Comparison of ENCODE assay signal across 8 mouse cellular contexts in the genomic region with DNA sequence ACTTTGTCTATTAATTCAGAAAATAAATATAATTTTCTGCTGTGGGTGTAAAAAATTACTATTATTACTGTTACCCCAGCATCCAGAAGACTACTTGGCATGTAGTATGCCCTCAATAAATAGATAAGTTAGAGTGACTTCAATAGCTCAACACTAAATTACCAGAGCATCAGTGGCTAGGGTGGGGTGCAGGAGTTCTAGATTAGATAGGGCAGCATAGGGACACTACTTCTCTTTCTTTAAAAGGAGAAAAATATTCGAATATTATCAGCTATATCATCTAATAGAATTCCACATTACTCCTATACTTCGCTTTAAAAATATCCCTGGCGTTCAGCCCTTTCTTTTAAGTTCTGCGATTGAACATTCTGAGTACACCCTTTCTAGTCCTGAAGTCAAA. TPM values are rescaled to one million over a fixed set of nuclear protein-coding genes. Genes with fewer than 3 reads are reported as not detected.
DNase-seq lines count a peak whose midpoint lies in the region; ATAC-seq and TF ChIP-seq lines count a peak whose summit lies in the region.

No protein-coding gene starts in this region.

- TF ChIP-seq CTCF in E14TG2a.4 (conservative IDR thresholded peaks at IDR 0.05; ENCODE audit: low read length), result no peak

- H3K27me3 ChIP-seq in heart, embryonic 10.5 days (ENCODE audit: insufficient read depth, poor library complexity, severe bottlenecking), result no peaks in the 10 kb centered on the region
- H3K27me3 ChIP-seq in E14TG2a.4 (ENCODE audit: insufficient read depth, low read length), result no peaks in the 10 kb centered on the region
- H3K27me3 ChIP-seq in forebrain, embryonic 16.5 days (replicated peaks; ENCODE audit: control insufficient read depth, insufficient read depth, low read length), result no peaks in the 10 kb centered on the region
- H3K27me3 ChIP-seq in liver, embryonic 16.5 days (ENCODE audit: control insufficient read depth, insufficient read depth, low read depth, low read length), result no peaks in the 10 kb centered on the region

- peak; percentile 2; the same call in 1 of the 2 replicates for ATAC-seq in forebrain, embryonic 16.5 days
- 0 out of 2 replicates have a peak, but pooled peaks have one; percentile 20 for ATAC-seq in liver, embryonic 16.5 days (ENCODE audit: low read depth)

- peak overlapping the region; percentile 98 for H3K27ac ChIP-seq in heart, embryonic 10.5 days
- peak overlapping the region; percentile 72 for H3K27ac ChIP-seq in forebrain, embryonic 16.5 days (ENCODE audit: low read length)
- H3K27ac ChIP-seq in liver, embryonic 16.5 days (ENCODE audit: low read length), result peak overlapping the region; percentile 88

- peak overlapping the region; percentile 81 for H3K4me3 ChIP-seq in heart, embryonic 10.5 days
- H3K4me3 ChIP-seq in E14TG2a.4 (replicated peaks; ENCODE audit: low read length), result peak overlapping the region; percentile 92
- H3K4me3 ChIP-seq in forebrain, embryonic 16.5 days (replicated peaks; ENCODE audit: low read length), result peak overlapping the region; percentile 94
- peak overlapping the region; percentile 89 for H3K4me3 ChIP-seq in liver, embryonic 16.5 days (ENCODE audit: low read depth, low read length)

- peak overlapping the region; percentile 76 for H3K9ac ChIP-seq in forebrain, embryonic 16.5 days (replicated peaks; ENCODE audit: low read depth, low read length)
- peak overlapping the region; percentile 71 for H3K9ac ChIP-seq in liver, embryonic 16.5 days (ENCODE audit: low read depth, low read length)

- 21% methylated on average over 4 of the region's 4 CpGs for WGBS in heart, embryonic 10.5 days
- 34% methylated on average over 4 of the region's 4 CpGs for WGBS in forebrain, embryonic 16.5 days
- 15% methylated on average over 4 of the region's 4 CpGs for WGBS in liver, embryonic 16.5 days (ENCODE audit: insufficient replicate concordance)

- H3K4me2 ChIP-seq in forebrain, embryonic 16.5 days (ENCODE audit: low read length), result peak overlapping the region; percentile 86
- H3K4me2 ChIP-seq in liver, embryonic 16.5 days (ENCODE audit: low read depth, low read length), result peak overlapping the region; percentile 86

- no peaks in the 10 kb centered on the region for H3K36me3 ChIP-seq in heart, embryonic 10.5 days
- H3K36me3 ChIP-seq in E14TG2a.4 (ENCODE audit: insufficient read depth, low read length), result peaks cover 16% of the 10 kb centered on the region
- no peaks in the 10 kb centered on the region for H3K36me3 ChIP-seq in forebrain, embryonic 16.5 days (ENCODE audit: control insufficient read depth, insufficient read depth)
- no peaks in the 10 kb centered on the region; the same call in 1 of the 2 replicates for H3K36me3 ChIP-seq in liver, embryonic 16.5 days (ENCODE audit: control insufficient read depth, insufficient read depth)

- intact Hi-C loops in gastrocnemius, postnatal 36 days (cut with DNase I), result no loop called here

- peaks cover 7% of the 10 kb centered on the region for H3K4me1 ChIP-seq in heart, embryonic 10.5 days
- peaks cover 49% of the 10 kb centered on the region for H3K4me1 ChIP-seq in E14TG2a.4 (replicated peaks; ENCODE audit: low read depth, low read length)
- peaks cover 8% of the 10 kb centered on the region for H3K4me1 ChIP-seq in forebrain, embryonic 16.5 days (replicated peaks; ENCODE audit: control insufficient read depth, insufficient read depth, low read length)
- peaks cover 10% of the 10 kb centered on the region for H3K4me1 ChIP-seq in liver, embryonic 16.5 days (ENCODE audit: control insufficient read depth, low read depth, low read length)

- no peaks in the 10 kb centered on the region for H3K9me3 ChIP-seq in heart, embryonic 10.5 days
- H3K9me3 ChIP-seq in E14TG2a.4 (ENCODE audit: low read length), result no peaks in the 10 kb centered on the region
- H3K9me3 ChIP-seq in forebrain, embryonic 16.5 days (ENCODE audit: control insufficient read depth, low read length), result no peaks in the 10 kb centered on the region
- H3K9me3 ChIP-seq in liver, embryonic 16.5 days (replicated peaks; ENCODE audit: control insufficient read depth, low read length), result no peaks in the 10 kb centered on the region

- no peak for DNase-seq in heart, embryonic 10.5 days (ENCODE audit: low spot score)
- no peak for DNase-seq in heart, adult 11 months
- DNase-seq in ovary, postnatal 14 days (ENCODE audit: low spot score), result no peak
- no peak for DNase-seq in embryo, embryonic 10.5 days (ENCODE audit: low spot score)
- DNase-seq in gastrocnemius, postnatal 36 days, result no peak

RNA-seq across cellular contexts. Expression of a gene that starts 0.5 kb away (rescaled TPM):
- polyA plus RNA-seq in heart, embryonic 10.5 days (2016; fragmentation: Nextera tagmentation; extraction: Ambion mirVana), result 59.3 and 64.2 TPM in 2 replicates
- 39.2 and 46.6 TPM in 2 replicates for polyA plus RNA-seq in forebrain, embryonic 16.5 days (2015; fragmentation: Nextera tagmentation; extraction: Ambion mirVana)
- polyA plus RNA-seq in liver, embryonic 16.5 days (2015; fragmentation: Nextera tagmentation; extraction: Ambion mirVana), result 32.6 and 33.0 TPM in 2 replicates
- total RNA-seq in gastrocnemius, postnatal 36 days (2021), result 10 to 100 TPM; 18.6 to 22.6 TPM

RNA-seq across cellular contexts. Expression of a gene that starts 0.5 kb away (rescaled TPM):
- 8.7 and 10.2 TPM in 2 replicates for polyA plus RNA-seq in heart, embryonic 10.5 days (2016; fragmentation: Nextera tagmentation; extraction: Ambion mirVana)
- 6.6 and 7.5 TPM in 2 replicates for polyA plus RNA-seq in forebrain, embryonic 16.5 days (2015; fragmentation: Nextera tagmentation; extraction: Ambion mirVana)
- polyA plus RNA-seq in liver, embryonic 16.5 days (2015; fragmentation: Nextera tagmentation; extraction: Ambion mirVana), result 2.7 and 3.0 TPM in 2 replicates
- total RNA-seq in gastrocnemius, postnatal 36 days (2021), result 1 to 10 TPM; 2.4 to 2.6 TPM

RNA-seq across cellular contexts. Expression of a gene that starts 32.4 kb away (rescaled TPM):
- 3.9 and 5.3 TPM in 2 replicates for polyA plus RNA-seq in heart, embryonic 10.5 days (2016; fragmentation: Nextera tagmentation; extraction: Ambion mirVana)
- not detected in 2 replicates for polyA plus RNA-seq in forebrain, embryonic 16.5 days (2015; fragmentation: Nextera tagmentation; extraction: Ambion mirVana)
- polyA plus RNA-seq in liver, embryonic 16.5 days (2015; fragmentation: Nextera tagmentation; extraction: Ambion mirVana), result 18.7 and 19.7 TPM in 2 replicates
- total RNA-seq in gastrocnemius, postnatal 36 days (2021), result under 1 TPM; 0.18 to 0.25 TPM
